Mouse (Mus musculus): ENCODE results near the gene Sptbn2. TPM values are rescaled to one million over a fixed set of nuclear protein-coding genes. Genes with fewer than 3 reads are reported as not detected.

The Sptbn2 gene
- 5.3 TPM in 2 replicates for polyA plus RNA-seq (2015; fragmentation: Nextera tagmentation; extraction: Ambion mirVana)

DNA sequence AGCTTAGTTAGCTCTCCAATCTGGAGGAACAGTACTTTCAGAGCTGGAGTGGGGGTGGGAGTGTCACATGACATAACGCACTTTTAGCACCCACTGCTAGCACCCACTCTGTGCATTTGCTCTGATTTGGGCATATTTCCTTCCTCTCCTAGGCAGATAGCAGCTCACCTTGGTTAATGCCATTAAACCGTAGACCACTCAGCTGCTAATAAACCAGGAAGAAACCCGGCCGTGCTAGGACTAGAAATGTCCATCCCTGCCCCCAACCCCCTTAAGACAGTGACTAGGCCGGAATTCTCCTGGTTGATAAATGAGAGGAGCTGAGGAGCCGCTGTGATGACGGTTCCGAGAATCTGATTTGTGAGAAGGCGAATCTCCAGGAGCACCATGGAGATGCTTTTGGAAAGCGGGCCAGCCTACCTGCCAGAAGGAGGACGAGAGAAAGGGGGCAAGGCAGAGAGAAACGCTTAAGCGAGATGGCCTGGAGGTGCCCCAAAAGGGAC is at the start of gene Sptbn2:
Sptbn2 (plus strand) TSS at position 70 of the 503 bp plus-strand sequence.
- Histone ChIP-seq H3K4me3 (replicated peaks) (peak within 1 kb of the TSS; percentile 53), H3K36me3 (no peaks in the 10 kb centered on the region), H3K4me2 (replicated peaks) (peak within 1 kb of the TSS; percentile 97), H3K27ac (replicated peaks) (no peak within 1 kb of the TSS), H3K27me3 (peaks cover 50% of the 10 kb centered on the region), H3K4me1 (peaks cover 20% of the 10 kb centered on the region), H3K9me3 (replicated peaks) (no peaks in the 10 kb centered on the region), H3K9ac (0 out of 2 replicates have a peak within 1 kb of the TSS, but pooled peaks have one; percentile 15)
- WGBS = 15% methylated on average over 13 of the region's 13 CpGs
- ATAC-seq (ENCODE audit: insufficient number of reproducible peaks, low FRiP score, low TSS enrichment, low read depth) = no peak

- Histone ChIP-seq H3K9ac (no peak overlapping the region), H3K4me2 (replicated peaks) (no peak overlapping the region), H3K36me3 (no peaks in the 10 kb centered on the region), H3K4me1 (no peaks in the 10 kb centered on the region), H3K4me3 (replicated peaks) (no peak overlapping the region), H3K27me3 (no peaks in the 10 kb centered on the region), H3K27ac (replicated peaks) (no peak overlapping the region), H3K9me3 (replicated peaks) (no peaks in the 10 kb centered on the region)
- ATAC-seq (ENCODE audit: insufficient number of reproducible peaks, low FRiP score, low TSS enrichment, low read depth) = no peak
These were observed 44.2 kb upstream of the Sptbn2 start for GRCm38 (mm10) chr19:4666815-4667214.

- no peaks in the 10 kb centered on the region for H3K9me3 ChIP-seq (replicated peaks)
- WGBS = 77% methylated on average over 4 of the region's 4 CpGs
- H3K36me3 ChIP-seq = no peaks in the 10 kb centered on the region
- H3K9ac ChIP-seq = no peak overlapping the region
- no peaks in the 10 kb centered on the region for H3K4me1 ChIP-seq
- ATAC-seq (ENCODE audit: insufficient number of reproducible peaks, low FRiP score, low TSS enrichment, low read depth) = no peak
- H3K4me2 ChIP-seq (replicated peaks) = no peak overlapping the region
- H3K27me3 ChIP-seq = no peaks in the 10 kb centered on the region
- no peak overlapping the region for H3K27ac ChIP-seq (replicated peaks)
- no peak overlapping the region for H3K4me3 ChIP-seq (replicated peaks)
These were observed 40.2 kb upstream of the Sptbn2 start for GRCm38 (mm10) chr19:4670776-4671175.

GRCm38 (mm10) chr19:4672401-4672800 is 38.6 kb upstream of the Sptbn2 start:
- Histone ChIP-seq H3K4me1 (no peaks in the 10 kb centered on the region), H3K4me2 (replicated peaks) (no peak overlapping the region), H3K4me3 (replicated peaks) (no peak overlapping the region), H3K36me3 (no peaks in the 10 kb centered on the region), H3K9ac (no peak overlapping the region), H3K9me3 (replicated peaks) (no peaks in the 10 kb centered on the region), H3K27me3 (no peaks in the 10 kb centered on the region), H3K27ac (replicated peaks) (no peak overlapping the region)
- ATAC-seq (ENCODE audit: insufficient number of reproducible peaks, low FRiP score, low TSS enrichment, low read depth) = no peak
- 53% methylated on average over 6 of the region's 6 CpGs for WGBS

GRCm38 (mm10) chr19:4694346-4694745 is 16.6 kb upstream of the Sptbn2 start:
- H3K4me3 ChIP-seq (replicated peaks) = no peak overlapping the region
- peaks cover 8% of the 10 kb centered on the region; the same call in 1 of the 2 replicates for H3K4me1 ChIP-seq
- no peak overlapping the region for H3K27ac ChIP-seq (replicated peaks)
- H3K9me3 ChIP-seq (replicated peaks) = no peaks in the 10 kb centered on the region
- WGBS = 64% methylated on average over 3 of the region's 3 CpGs
- H3K4me2 ChIP-seq (replicated peaks) = no peak overlapping the region
- H3K27me3 ChIP-seq = peaks cover 22% of the 10 kb centered on the region
- ATAC-seq (ENCODE audit: insufficient number of reproducible peaks, low FRiP score, low TSS enrichment, low read depth) = no peak
- H3K9ac ChIP-seq = no peak overlapping the region
- H3K36me3 ChIP-seq = no peaks in the 10 kb centered on the region

GRCm38 (mm10) chr19:4697121-4697520 is 13.8 kb upstream of the Sptbn2 start:
- WGBS = 83% methylated on average over 3 of the region's 3 CpGs
- no peaks in the 10 kb centered on the region for H3K9me3 ChIP-seq (replicated peaks)
- no peaks in the 10 kb centered on the region for H3K36me3 ChIP-seq
- no peak overlapping the region for H3K9ac ChIP-seq
- H3K4me3 ChIP-seq (replicated peaks) = no peak overlapping the region
- no peak for ATAC-seq (ENCODE audit: insufficient number of reproducible peaks, low FRiP score, low TSS enrichment, low read depth)
- peaks cover 39% of the 10 kb centered on the region for H3K27me3 ChIP-seq
- no peak overlapping the region for H3K27ac ChIP-seq (replicated peaks)
- no peak overlapping the region for H3K4me2 ChIP-seq (replicated peaks)
- H3K4me1 ChIP-seq = peaks cover 8% of the 10 kb centered on the region; the same call in 1 of the 2 replicates

- 72% methylated on average over 9 of the region's 9 CpGs for WGBS
- Histone ChIP-seq H3K36me3 (no peaks in the 10 kb centered on the region), H3K9me3 (replicated peaks) (no peaks in the 10 kb centered on the region), H3K9ac (no peak overlapping the region), H3K27ac (replicated peaks) (no peak overlapping the region), H3K4me1 (peaks cover 8% of the 10 kb centered on the region; the same call in 1 of the 2 replicates), H3K4me2 (replicated peaks) (peak overlapping the region; percentile 92), H3K4me3 (replicated peaks) (peak overlapping the region; percentile 58), H3K27me3 (peaks cover 39% of the 10 kb centered on the region)
- no peak for ATAC-seq (ENCODE audit: insufficient number of reproducible peaks, low FRiP score, low TSS enrichment, low read depth)
These were observed 13.2 kb upstream of the Sptbn2 start for GRCm38 (mm10) chr19:4697721-4698120.

- Histone ChIP-seq H3K4me3 (replicated peaks) (peak within 1 kb of the TSS; percentile 58), H3K9me3 (replicated peaks) (no peaks in the 10 kb centered on the region), H3K4me2 (replicated peaks) (peak within 1 kb of the TSS; percentile 92), H3K27ac (replicated peaks) (no peak within 1 kb of the TSS), H3K27me3 (peaks cover 40% of the 10 kb centered on the region), H3K9ac (peak within 1 kb of the TSS; percentile 48), H3K4me1 (peaks cover 8% of the 10 kb centered on the region; the same call in 1 of the 2 replicates), H3K36me3 (no peaks in the 10 kb centered on the region)
- WGBS = under 1% methylated on average over 40 of the region's 40 CpGs
- ATAC-seq (ENCODE audit: insufficient number of reproducible peaks, low FRiP score, low TSS enrichment, low read depth) = peak; percentile 80
These were observed 12.7 kb upstream of the Sptbn2 start, which contains the start of gene Gm960 for GRCm38 (mm10) chr19:4698205-4698677. TSS of gene Gm960 (minus strand) at chr19:4698668.

- Histone ChIP-seq H3K36me3 (no peaks in the 10 kb centered on the region), H3K4me2 (replicated peaks) (peak overlapping the region; percentile 92), H3K27ac (replicated peaks) (no peak overlapping the region), H3K9ac (no peak overlapping the region), H3K27me3 (peaks cover 42% of the 10 kb centered on the region), H3K4me3 (replicated peaks) (peak overlapping the region; percentile 58; the same call in 1 of the 2 replicates), H3K4me1 (peaks cover 8% of the 10 kb centered on the region; the same call in 1 of the 2 replicates), H3K9me3 (replicated peaks) (no peaks in the 10 kb centered on the region)
- ATAC-seq (ENCODE audit: insufficient number of reproducible peaks, low FRiP score, low TSS enrichment, low read depth) = no peak
- WGBS = 31% methylated on average over 8 of the region's 8 CpGs
These were observed 12.1 kb upstream of the Sptbn2 start for GRCm38 (mm10) chr19:4698856-4699255.

DNA sequence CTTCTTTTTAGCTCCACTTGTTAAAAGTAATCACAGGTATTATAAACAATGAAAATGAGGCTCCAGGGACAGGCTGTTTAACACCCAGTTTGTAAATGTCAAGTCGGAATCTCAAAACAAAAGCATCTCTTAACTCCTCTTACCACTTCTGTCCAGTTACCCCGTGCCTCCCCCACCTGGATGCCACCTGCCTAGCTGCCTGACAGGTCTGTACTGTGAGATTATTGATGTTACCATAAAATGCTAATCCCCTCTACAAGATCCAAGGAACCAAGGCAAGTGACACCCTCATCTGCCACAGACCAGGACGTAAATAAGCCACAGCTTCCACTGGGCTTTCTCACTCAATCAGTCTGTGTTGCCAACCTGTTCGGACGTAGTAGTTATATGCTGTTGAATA is 11.1 kb upstream of the Sptbn2 start:
- no peak overlapping the region for H3K27ac ChIP-seq (replicated peaks)
- H3K27me3 ChIP-seq = peaks cover 45% of the 10 kb centered on the region
- H3K4me3 ChIP-seq (replicated peaks) = no peak overlapping the region
- peaks cover 8% of the 10 kb centered on the region; the same call in 1 of the 2 replicates for H3K4me1 ChIP-seq
- 70% methylated on average over 5 of the region's 5 CpGs for WGBS
- no peaks in the 10 kb centered on the region for H3K9me3 ChIP-seq (replicated peaks)
- no peaks in the 10 kb centered on the region for H3K36me3 ChIP-seq
- H3K9ac ChIP-seq = no peak overlapping the region
- no peak for ATAC-seq (ENCODE audit: insufficient number of reproducible peaks, low FRiP score, low TSS enrichment, low read depth)
- no peak overlapping the region for H3K4me2 ChIP-seq (replicated peaks)

DNA sequence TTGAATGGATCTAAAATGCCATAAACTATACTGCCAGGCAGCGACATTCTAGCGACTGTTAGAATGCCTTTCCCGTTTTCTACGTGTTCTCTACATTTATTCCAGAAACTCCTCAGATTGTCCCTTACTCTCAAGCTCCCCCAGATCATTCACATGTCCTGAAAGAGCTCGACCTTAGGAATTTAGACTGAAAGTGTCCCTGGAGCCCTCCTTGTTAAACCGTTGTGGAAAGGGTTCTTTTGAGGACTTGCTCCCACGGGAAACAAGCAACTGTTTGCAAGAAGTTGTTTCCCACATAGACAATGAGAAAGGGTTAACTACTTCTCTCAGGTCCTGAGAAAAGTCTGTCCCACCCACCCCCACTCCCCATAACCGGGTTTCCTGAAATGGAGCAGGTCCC is 10.3 kb upstream of the Sptbn2 start:
- Histone ChIP-seq H3K36me3 (no peaks in the 10 kb centered on the region), H3K4me3 (replicated peaks) (no peak overlapping the region), H3K9me3 (replicated peaks) (no peaks in the 10 kb centered on the region), H3K27me3 (peaks cover 47% of the 10 kb centered on the region), H3K9ac (no peak overlapping the region), H3K4me1 (peaks cover 8% of the 10 kb centered on the region; the same call in 1 of the 2 replicates), H3K27ac (replicated peaks) (no peak overlapping the region), H3K4me2 (replicated peaks) (no peak overlapping the region)
- ATAC-seq (ENCODE audit: insufficient number of reproducible peaks, low FRiP score, low TSS enrichment, low read depth) = no peak
- WGBS = 72% methylated on average over 8 of the region's 8 CpGs

DNA sequence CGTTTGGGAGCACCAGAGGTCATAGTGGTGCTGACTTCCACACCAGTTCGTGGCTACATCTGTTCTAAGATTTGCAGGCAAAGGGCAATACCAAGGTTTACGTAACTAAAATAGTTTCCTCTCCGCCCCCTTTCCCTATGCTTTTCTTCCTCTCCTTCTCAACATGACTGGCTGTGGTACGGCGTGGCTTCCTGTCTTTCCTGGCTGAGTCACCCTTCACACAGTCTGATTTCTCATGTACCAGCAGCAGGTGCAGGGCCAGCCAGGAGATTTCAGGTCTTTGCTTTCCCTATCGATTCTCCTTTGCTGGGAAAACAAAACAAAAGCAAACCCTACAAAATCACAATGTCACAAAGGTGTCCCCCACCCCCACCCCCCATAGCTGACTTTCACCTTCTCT is 9.7 kb upstream of the Sptbn2 start:
- no peak overlapping the region for H3K4me3 ChIP-seq (replicated peaks)
- H3K9me3 ChIP-seq (replicated peaks) = no peaks in the 10 kb centered on the region
- no peak overlapping the region for H3K4me2 ChIP-seq (replicated peaks)
- H3K27ac ChIP-seq (replicated peaks) = no peak overlapping the region
- no peak overlapping the region for H3K9ac ChIP-seq
- H3K36me3 ChIP-seq = no peaks in the 10 kb centered on the region
- whole genome bisulfite sequencing = 65% methylated on average over 7 of the region's 7 CpGs
- ATAC-seq (ENCODE audit: insufficient number of reproducible peaks, low FRiP score, low TSS enrichment, low read depth) = no peak
- peaks cover 47% of the 10 kb centered on the region for H3K27me3 ChIP-seq
- peaks cover 8% of the 10 kb centered on the region; the same call in 1 of the 2 replicates for H3K4me1 ChIP-seq

Measured in embryonic facial prominence, embryonic 15.5 days (tissue).